Mouse (Mus musculus): Measurements from ENCODE around the gene Wnt3a. TPM values are rescaled to one million over a fixed set of nuclear protein-coding genes. Genes with fewer than 3 reads are reported as not detected.

Wnt3a gene
- polyA plus RNA-seq, 1 experiment from 2014 or later = 0.08 TPM

- 5% methylated on average over 14 of the region's 15 CpGs for WGBS
- peaks cover 69% of the 10 kb centered on the region for H3K27me3 ChIP-seq (ENCODE audit: insufficient read depth, poor library complexity, severe bottlenecking)
- H3K4me1 ChIP-seq = peaks cover 14% of the 10 kb centered on the region
- DNase-seq (ENCODE audit: low spot score) = peak; percentile 88
- no peak overlapping the region for H3K27ac ChIP-seq
- no peaks in the 10 kb centered on the region for H3K9me3 ChIP-seq
- 0 out of 2 replicates have a peak overlapping the region, but pooled peaks have one; percentile 13 for H3K4me3 ChIP-seq
- no peaks in the 10 kb centered on the region for H3K36me3 ChIP-seq
Measured at GRCm38 (mm10) chr11:59238525-59239427, 51.8 kb downstream of the Wnt3a start.

DNA sequence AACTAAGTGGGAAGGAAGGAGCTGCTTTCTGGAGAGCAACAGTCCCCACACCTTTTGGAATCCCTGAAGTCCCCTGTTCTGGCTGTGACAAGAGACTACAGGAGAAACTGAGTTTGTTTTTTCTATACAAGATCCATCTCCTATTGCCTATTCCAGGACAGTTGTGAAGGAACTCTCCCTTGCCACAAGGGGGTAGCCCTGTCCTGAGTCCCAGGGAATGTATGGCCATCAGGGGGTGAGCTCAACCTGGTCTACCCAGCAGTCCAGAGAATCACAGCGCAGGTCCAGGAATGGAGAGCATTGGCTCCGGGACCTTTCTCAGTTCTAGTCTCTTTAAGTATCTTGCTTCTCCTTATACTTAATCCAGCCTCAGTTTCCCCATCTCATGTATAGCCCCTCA, 57.8 kb downstream of the Wnt3a start:
- DNase-seq (ENCODE audit: low spot score) = no peak
- no peak overlapping the region for H3K27ac ChIP-seq
- H3K27me3 ChIP-seq (ENCODE audit: insufficient read depth, poor library complexity, severe bottlenecking) = peaks cover 16% of the 10 kb centered on the region; the same call in 1 of the 2 replicates
- WGBS = 43% methylated on average over 2 of the region's 2 CpGs
- peaks cover 12% of the 10 kb centered on the region for H3K4me1 ChIP-seq
- no peaks in the 10 kb centered on the region for H3K9me3 ChIP-seq
- no peak overlapping the region for H3K4me3 ChIP-seq
- no peaks in the 10 kb centered on the region for H3K36me3 ChIP-seq

GRCm38 (mm10) chr11:59230144-59230760, 60.3 kb downstream of the Wnt3a start:
- peaks cover 29% of the 10 kb centered on the region for H3K4me1 ChIP-seq
- H3K9me3 ChIP-seq = no peaks in the 10 kb centered on the region
- 13% methylated on average over 7 of the region's 7 CpGs for WGBS
- peaks cover 3% of the 10 kb centered on the region; the same call in 1 of the 2 replicates for H3K27me3 ChIP-seq (ENCODE audit: insufficient read depth, poor library complexity, severe bottlenecking)
- peak; percentile 88 for DNase-seq (ENCODE audit: low spot score)
- no peak overlapping the region for H3K4me3 ChIP-seq
- no peak overlapping the region for H3K27ac ChIP-seq
- H3K36me3 ChIP-seq = no peaks in the 10 kb centered on the region

- peak within 1 kb of the TSS; percentile 100 for H3K27ac ChIP-seq
- peaks cover 48% of the 10 kb centered on the region for H3K4me1 ChIP-seq
- WGBS = 4% methylated on average over 59 of the region's 59 CpGs
- no peaks in the 10 kb centered on the region for H3K27me3 ChIP-seq (ENCODE audit: insufficient read depth, poor library complexity, severe bottlenecking)
- H3K36me3 ChIP-seq = peaks cover 4% of the 10 kb centered on the region; the same call in 1 of the 2 replicates
- peak; percentile 98 for DNase-seq (ENCODE audit: low spot score)
- H3K9me3 ChIP-seq = no peaks in the 10 kb centered on the region
- peak within 1 kb of the TSS; percentile 99 for H3K4me3 ChIP-seq
Measured at GRCm38 (mm10) chr11:59228122-59228953, 62.2 kb downstream of the Wnt3a start, which contains the start of gene Arf1. Gene Arf1, minus strand, starts transcription at chr11:59228270.

- Histone ChIP-seq H3K27ac (peak overlapping the region; percentile 100), H3K27me3 (ENCODE audit: insufficient read depth, poor library complexity, severe bottlenecking) (no peaks in the 10 kb centered on the region), H3K4me1 (peaks cover 54% of the 10 kb centered on the region), H3K4me3 (peak overlapping the region; percentile 99), H3K36me3 (peaks cover 7% of the 10 kb centered on the region; the same call in 1 of the 2 replicates), H3K9me3 (no peaks in the 10 kb centered on the region)
- under 1% methylated on average over 51 of the region's 51 CpGs for WGBS
- DNase-seq (ENCODE audit: low spot score) = no peak
Measured at GRCm38 (mm10) chr11:59227604-59228121, 62.9 kb downstream of the Wnt3a start.

- Histone ChIP-seq H3K27me3 (ENCODE audit: insufficient read depth, poor library complexity, severe bottlenecking) (no peaks in the 10 kb centered on the region), H3K36me3 (peaks cover 7% of the 10 kb centered on the region; the same call in 1 of the 2 replicates), H3K4me3 (peak overlapping the region; percentile 99), H3K27ac (peak overlapping the region; percentile 100), H3K4me1 (peaks cover 59% of the 10 kb centered on the region), H3K9me3 (no peaks in the 10 kb centered on the region)
- no peak for DNase-seq (ENCODE audit: low spot score)
- 4% methylated on average over 21 of the region's 21 CpGs for WGBS
Measured at GRCm38 (mm10) chr11:59226787-59227603, 63.6 kb downstream of the Wnt3a start.

- H3K9me3 ChIP-seq = no peaks in the 10 kb centered on the region
- H3K4me1 ChIP-seq = peaks cover 63% of the 10 kb centered on the region
- peaks cover 10% of the 10 kb centered on the region; the same call in 1 of the 2 replicates for H3K36me3 ChIP-seq
- 0 out of 2 replicates have a peak overlapping the region, but pooled peaks have one; percentile 1 for H3K27ac ChIP-seq
- 54% methylated on average over 3 of the region's 3 CpGs for WGBS
- no peak for DNase-seq (ENCODE audit: low spot score)
- H3K27me3 ChIP-seq (ENCODE audit: insufficient read depth, poor library complexity, severe bottlenecking) = no peaks in the 10 kb centered on the region
- H3K4me3 ChIP-seq = peak overlapping the region; percentile 99
Measured at GRCm38 (mm10) chr11:59226251-59226650, 64.3 kb downstream of the Wnt3a start.

GRCm38 (mm10) chr11:59225167-59225566, 65.4 kb downstream of the Wnt3a start:
- no peaks in the 10 kb centered on the region for H3K9me3 ChIP-seq
- no peak for DNase-seq (ENCODE audit: low spot score)
- H3K36me3 ChIP-seq = peaks cover 14% of the 10 kb centered on the region; the same call in 1 of the 2 replicates
- no peaks in the 10 kb centered on the region for H3K27me3 ChIP-seq (ENCODE audit: insufficient read depth, poor library complexity, severe bottlenecking)
- WGBS = 52% methylated on average over 2 of the region's 2 CpGs
- peak overlapping the region; percentile 99; the same call in 1 of the 2 replicates for H3K4me3 ChIP-seq
- peaks cover 61% of the 10 kb centered on the region for H3K4me1 ChIP-seq
- H3K27ac ChIP-seq = no peak overlapping the region

- H3K27ac ChIP-seq = no peak overlapping the region
- no peak for DNase-seq (ENCODE audit: low spot score)
- no peaks in the 10 kb centered on the region for H3K27me3 ChIP-seq (ENCODE audit: insufficient read depth, poor library complexity, severe bottlenecking)
- no peaks in the 10 kb centered on the region for H3K9me3 ChIP-seq
- 53% methylated on average over 2 of the region's 2 CpGs for WGBS
- H3K4me3 ChIP-seq = no peak overlapping the region
- peaks cover 21% of the 10 kb centered on the region for H3K36me3 ChIP-seq
- peaks cover 61% of the 10 kb centered on the region for H3K4me1 ChIP-seq
Measured at GRCm38 (mm10) chr11:59224470-59224869, 66.1 kb downstream of the Wnt3a start.

- WGBS = 84% methylated on average over 3 of the region's 3 CpGs
Measured at GRCm38 (mm10) chr11:59224025-59224424, 66.5 kb downstream of the Wnt3a start.

DNA sequence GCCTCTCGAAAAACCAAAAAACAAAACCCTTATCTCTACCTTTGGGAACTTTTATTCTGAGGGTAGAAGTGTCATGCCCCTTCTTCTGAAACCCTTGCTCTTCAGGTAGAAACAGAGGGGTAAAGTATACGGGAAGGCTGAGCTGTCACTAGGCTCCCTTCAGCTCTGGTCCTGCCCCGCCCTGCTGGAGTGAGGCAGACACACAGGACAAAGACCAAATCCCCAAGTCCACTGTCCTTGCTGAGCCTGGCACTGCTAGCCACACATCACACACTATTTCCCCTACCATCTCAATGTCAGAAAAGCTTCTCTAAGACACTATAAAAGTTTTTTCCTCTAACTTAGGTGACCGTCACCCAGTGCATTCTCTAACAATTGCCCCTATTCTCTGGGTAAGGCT, 68.2 kb downstream of the Wnt3a start:
- DNase-seq (ENCODE audit: low spot score) = no peak
- 87% methylated on average over 4 of the region's 4 CpGs for WGBS
- Histone ChIP-seq H3K9me3 (no peaks in the 10 kb centered on the region), H3K4me3 (no peak overlapping the region), H3K27me3 (ENCODE audit: insufficient read depth, poor library complexity, severe bottlenecking) (no peaks in the 10 kb centered on the region), H3K27ac (no peak overlapping the region), H3K4me1 (peaks cover 67% of the 10 kb centered on the region), H3K36me3 (peaks cover 37% of the 10 kb centered on the region)

More at GRCm38 (mm10) chr11:59224025-59224424, 66.5 kb downstream of the Wnt3a start:
- Histone ChIP-seq H3K9me3 (no peaks in the 10 kb centered on the region), H3K27ac (no peak overlapping the region), H3K4me1 (peaks cover 60% of the 10 kb centered on the region), H3K27me3 (ENCODE audit: insufficient read depth, poor library complexity, severe bottlenecking) (no peaks in the 10 kb centered on the region), H3K36me3 (peaks cover 25% of the 10 kb centered on the region), H3K4me3 (no peak overlapping the region)
- no peak for DNase-seq (ENCODE audit: low spot score)

Data from heart, embryonic 10.5 days (tissue).